Mouse (Mus musculus) layer of hippocampus, adult 11-12 months (tissue): ENCODE measurements around the gene Ppp2r1b.
"Not testable (repeated sequence)": the region's sequence is repeated elsewhere in the genome, so short reads cannot be mapped to it uniquely, and the experiment has no call there.

Experiments used
- DNase-seq: peaks from one replicate; pipeline ENCODE4 v3.0.0; 2022; ENCODE audit warnings: low spot score

Gene Ppp2r1b

GRCm38 (mm10) chr9:50845081-50845480, at the start of gene Ppp2r1b:
TSS of gene Ppp2r1b (plus strand) at chr9:50845301.
- no peak for DNase-seq

- DNase-seq: no peak
These were observed 48.3 kb upstream of the Ppp2r1b start for GRCm38 (mm10) chr9:50796776-50797175.

GRCm38 (mm10) chr9:50797641-50798040, 47.5 kb upstream of the Ppp2r1b start:
- DNase-seq: no peak

DNA sequence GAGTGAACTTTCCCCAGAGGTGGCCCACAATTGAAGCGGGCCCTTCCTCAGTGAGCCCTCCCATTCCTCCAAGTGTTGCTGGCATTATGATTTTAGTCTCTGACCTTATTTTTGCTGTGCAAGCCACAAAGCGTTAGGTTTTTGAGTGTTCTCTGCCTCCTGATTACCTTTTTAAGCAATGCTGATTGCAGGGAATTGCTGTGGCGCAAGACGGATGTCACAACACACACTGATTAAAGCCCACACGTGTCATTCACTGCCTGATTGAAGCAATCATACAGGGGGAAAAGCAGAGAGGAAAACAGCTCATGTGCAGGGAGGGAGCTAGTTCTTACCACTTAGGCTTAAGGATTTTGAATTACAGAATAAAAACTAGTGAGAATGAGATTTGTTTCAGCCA, 46.7 kb upstream of the Ppp2r1b start:
- no peak for DNase-seq

DNA sequence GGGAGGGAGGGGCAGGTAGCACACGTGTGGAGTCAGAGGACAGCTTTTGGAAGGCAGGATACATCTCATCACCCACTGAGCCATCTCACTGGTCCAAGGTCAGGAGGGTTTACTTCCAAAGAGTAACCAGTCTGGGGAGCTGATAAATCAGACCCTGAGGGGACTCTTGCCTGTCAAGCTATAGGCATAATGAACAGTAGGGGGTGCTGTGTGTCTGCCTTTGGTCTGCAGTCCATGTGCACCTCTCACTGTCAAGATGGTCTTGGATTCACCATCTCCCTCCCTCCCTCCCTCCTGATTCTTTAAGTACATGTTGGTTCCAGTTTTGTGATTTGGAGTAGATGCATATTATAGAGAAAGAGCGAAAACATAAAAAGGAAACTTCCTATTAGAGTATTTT, 44.1 kb upstream of the Ppp2r1b start:
- peak; percentile 32 for DNase-seq

GRCm38 (mm10) chr9:50803055-50803671, 41.9 kb upstream of the Ppp2r1b start:
- no peak for DNase-seq

DNA sequence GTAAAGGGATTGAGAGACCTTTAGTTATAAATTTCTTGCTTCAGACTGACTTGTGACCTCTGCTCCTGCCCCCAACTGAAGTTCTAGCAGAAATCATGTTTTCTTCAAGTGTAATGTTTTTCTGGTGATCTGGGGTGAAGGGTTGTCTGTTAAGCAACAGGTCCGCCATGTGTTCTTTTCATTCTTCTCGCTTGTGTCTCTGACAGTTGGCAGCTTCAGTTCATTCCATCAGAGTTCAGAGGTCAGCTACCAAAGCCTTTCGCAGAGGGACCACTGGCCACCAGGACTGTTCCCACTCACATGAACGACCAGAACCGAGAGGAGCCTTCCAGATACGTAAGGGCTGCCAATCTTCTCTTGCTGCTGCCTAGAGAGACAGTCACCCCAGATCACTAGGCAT, 36.6 kb upstream of the Ppp2r1b start:
- DNase-seq: no peak

GRCm38 (mm10) chr9:50809146-50809545, 36.0 kb upstream of the Ppp2r1b start:
- DNase-seq: no peak

GRCm38 (mm10) chr9:50811187-50811586, 33.9 kb upstream of the Ppp2r1b start:
- DNase-seq: no peak

- DNase-seq: no peak
These were observed 33.4 kb upstream of the Ppp2r1b start for GRCm38 (mm10) chr9:50811746-50812145.

GRCm38 (mm10) chr9:50813796-50814195, 31.3 kb upstream of the Ppp2r1b start:
- DNase-seq: no peak

DNA sequence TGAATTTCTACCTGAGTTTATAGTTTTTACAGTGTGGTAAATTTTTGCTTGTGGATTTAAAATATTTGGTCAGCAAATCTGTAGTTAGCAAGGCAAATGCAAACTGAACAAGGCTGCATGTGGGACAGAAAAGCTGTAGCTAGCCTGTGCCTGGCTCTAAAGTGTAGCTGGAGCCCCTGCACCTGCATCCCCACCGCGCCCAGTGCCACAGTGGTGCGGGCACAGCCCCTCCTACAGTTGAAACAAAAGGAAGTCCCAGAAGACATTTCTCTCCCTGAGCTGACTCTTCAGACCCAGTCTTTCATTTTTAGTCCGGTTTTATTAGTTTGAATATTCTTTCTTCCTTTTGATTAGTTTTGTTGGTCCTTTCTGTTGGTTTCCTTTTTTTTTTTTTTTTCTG, 29.4 kb upstream of the Ppp2r1b start:
- no peak for DNase-seq

DNA sequence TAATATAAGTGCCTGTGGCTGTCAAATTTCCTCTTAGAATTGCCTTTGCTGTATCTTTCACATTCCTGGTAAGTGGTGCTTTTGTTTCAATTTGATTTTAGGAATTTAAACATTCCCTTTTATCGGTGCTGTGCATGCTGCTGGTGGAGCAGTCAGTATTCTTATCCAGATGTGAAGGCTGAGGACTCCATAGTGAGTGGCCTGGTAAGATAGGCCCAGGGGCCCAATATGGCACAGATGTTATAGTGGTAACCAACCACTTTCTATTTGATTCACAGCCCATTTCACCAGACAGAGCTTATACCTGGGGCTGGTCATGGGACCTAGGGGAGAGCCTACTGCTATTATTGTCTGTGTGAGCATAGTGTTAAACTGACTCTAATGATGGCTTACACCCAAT, 28.6 kb upstream of the Ppp2r1b start:
- DNase-seq: no peak

DNA sequence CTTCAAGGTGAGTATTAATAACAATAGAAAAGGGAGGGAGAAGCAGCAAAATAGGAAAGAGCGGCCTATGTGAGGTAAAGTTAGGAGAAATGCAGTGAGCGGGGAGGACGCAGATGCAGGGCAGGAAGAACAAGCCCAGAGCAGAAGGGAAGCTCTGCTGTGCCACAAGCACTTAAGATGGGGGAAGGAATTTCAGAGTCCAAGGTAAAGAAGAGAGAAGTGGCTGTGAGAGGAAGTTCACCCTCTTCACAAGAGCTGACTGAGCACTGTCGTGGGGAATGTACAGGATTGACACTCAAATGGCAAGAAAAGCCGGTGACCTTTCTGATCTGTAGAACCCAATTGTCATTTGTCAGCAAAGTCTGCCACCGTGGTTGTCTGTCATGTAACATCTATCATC, 27.1 kb upstream of the Ppp2r1b start:
- no peak for DNase-seq

DNA sequence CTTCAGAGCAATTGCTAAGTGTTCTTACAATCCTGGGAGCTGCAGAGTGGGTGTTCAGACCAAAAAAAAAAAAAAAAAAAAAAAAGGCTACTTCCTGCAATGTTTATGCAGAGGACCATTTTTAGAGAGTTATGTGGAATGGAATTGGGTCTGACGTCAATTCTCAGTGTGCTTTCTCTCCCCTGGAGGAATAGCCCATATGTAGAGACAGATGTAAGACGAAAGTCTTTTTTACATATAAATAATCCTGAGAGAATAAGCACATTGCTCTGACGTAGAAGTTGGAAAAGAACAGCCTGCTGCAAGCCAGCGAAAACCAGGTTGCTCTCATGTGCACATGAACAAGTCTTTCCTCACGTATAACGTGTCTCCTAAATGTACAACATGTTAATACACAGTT, 25.4 kb upstream of the Ppp2r1b start:
- no peak for DNase-seq

DNA sequence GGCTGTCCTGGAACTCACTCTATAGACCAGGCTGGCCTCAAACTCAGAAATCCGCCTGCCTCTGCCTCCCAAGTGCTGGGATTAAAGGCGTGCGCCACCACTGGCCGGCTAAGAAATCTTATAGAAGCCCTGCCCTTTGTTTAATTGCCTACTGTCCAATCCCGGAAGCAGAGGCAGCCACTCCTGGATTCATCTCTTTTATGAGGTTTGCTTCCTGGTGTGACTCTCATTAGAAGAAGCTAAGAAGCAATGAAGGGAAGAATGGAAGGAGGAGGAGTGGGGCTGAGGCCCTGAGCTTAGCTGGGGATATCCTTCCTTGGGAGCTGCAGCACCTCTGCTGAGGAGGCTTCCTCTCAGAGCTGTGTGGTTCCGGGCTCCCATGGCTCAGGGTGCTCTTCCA, 23.4 kb upstream of the Ppp2r1b start:
- no peak for DNase-seq

GRCm38 (mm10) chr9:50822216-50822615, 22.9 kb upstream of the Ppp2r1b start:
- no peak for DNase-seq

DNA sequence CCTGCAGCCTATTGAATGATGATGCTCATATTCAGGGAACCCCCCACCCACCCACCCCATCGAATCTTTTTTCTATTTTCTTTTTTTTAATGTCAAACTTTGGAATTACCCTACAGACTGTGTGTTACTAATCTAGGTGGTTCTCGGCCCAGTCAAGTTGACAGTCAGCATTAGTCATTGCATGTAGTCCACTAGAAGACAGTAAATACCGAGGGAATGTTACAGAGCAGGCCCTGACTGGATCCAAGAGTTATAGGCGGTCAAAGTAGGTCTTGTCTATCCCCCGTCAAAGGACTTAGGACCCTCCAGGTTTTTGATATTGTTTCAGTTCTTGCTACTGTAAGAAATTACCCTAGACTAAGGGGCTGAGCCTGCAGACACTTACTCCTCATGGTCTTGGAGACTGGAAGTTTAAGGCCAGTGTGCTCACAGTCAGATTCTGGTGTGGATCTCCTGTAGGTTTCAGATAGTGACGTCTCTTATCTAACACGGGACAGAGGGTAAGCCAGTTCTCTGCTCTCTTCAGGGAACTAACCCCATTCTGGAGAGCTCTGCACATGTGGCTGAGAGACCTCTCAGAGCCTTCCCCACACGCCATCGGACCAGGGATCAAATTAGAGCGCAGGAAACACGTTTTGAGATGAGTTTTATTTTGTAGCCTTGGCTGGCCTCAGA, 21.2 kb upstream of the Ppp2r1b start:
- DNase-seq: no peak

DNA sequence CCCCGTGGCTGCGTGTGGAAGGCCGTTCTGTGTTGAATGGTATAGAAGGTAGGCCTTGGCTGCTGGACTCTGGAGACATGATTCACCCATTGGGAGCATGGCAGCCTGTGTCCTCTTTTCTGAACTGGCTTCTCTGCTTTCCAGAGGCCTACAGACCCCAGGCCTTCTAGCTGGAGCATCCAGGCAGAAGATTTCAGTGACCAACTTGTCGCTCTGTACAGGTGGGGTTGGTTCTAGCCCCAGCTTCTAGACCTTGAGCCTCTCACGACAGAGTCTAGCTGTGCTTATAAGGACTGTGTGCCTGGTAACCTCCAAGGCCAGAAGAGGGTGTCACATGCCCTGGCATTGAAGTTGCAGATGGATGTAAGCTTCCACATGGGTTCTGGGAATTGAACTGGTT, 13.6 kb upstream of the Ppp2r1b start:
- DNase-seq: no peak

DNA sequence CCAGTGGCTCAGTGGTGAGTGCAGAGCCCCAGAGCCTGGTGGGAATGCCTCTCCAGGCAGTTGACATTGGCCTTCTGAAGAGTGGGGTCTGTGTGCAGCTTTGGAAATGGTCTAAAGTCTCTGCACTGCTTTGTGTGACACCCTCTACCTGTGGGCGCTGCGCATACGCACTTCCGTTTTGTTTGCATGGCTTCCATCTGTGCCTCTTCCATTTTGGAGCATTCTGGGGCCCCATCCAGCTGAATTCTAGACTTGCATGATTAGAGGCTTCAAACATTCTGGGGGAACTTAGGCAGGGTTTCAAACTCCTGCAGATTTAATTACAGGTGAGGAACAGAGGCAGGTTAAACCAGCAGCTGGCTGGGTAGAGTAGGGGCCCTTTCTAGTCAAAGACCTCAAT, 12.9 kb upstream of the Ppp2r1b start:
- peak; percentile 43 for DNase-seq

GRCm38 (mm10) chr9:50832582-50832981, 12.5 kb upstream of the Ppp2r1b start:
- DNase-seq: not testable (repeated sequence)

DNA sequence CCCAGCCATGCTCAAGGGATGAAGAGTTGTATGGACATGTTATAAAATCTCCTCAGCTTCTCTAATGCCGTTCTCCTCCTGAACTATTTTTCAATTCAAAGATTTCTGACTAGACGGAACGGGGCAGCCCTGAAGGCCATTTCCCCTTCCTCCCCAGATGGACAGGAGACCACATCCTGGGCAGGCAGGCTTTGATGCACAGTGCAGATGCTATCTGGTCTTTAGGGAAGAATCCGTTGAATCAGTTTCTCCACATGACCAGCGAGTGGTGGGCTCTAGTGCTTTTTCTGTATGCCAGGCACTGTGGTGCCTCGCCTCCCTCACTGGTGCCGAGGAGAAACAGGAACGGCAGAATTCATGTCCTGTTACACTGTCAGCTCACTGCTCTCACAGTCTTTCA, 11.3 kb upstream of the Ppp2r1b start:
- DNase-seq: no peak

DNA sequence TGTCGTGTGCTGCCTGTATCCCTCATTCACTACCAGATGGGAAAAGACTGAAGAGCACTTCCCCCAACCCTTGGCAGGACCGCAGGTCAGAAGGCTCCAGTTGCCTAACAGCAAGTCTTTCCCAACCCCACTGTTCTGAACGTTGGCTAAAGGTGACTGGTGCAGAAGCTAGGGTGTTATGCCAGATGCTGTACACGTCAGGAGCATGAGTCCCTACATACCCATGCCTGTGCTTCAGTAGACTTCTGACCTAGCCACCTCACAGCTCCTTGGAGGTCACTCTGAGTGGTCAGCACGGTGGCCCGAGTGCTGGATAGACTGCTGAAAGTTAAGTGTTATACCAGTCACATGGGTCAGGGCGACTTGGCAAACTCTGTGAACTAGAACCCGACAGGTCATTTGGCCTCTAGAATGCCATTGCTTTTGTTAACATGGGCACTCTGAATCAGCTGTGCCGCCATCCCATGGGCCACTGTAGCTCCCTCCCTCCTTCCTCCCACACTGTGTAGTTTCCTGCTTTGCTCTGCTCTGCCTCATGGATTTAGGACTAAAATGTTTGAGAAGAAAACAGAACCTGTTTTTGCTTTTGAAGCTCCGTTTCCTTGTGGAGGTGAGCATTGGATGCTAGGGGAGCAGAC, 9.9 kb upstream of the Ppp2r1b start:
- DNase-seq: no peak

DNA sequence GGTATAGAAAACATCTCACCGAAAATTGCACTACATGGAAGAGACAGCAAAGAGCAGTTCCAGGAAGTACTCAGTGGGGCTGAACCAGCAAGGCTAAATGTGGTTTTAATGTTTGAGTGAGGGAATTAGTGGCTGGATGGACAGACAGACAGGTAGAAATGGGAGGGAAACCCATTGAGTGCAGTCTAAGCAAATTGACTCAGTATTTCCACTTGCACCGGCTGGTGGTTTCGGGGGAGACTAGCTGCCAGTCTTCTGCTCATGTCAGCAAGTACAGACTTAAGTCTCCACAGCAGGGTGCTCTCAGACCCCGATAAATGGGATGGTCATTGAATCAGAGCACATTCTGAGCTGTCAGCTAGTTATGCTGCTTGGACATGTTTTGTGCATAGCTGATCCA, 9.0 kb upstream of the Ppp2r1b start:
- DNase-seq: no peak
